Mouse (Mus musculus) kidney, adult 18-20 months (tissue): ENCODE measurements at regions not wholly inside any gene's neighbourhood (a gene's known extent, or its start where the extent isn't known, plus 50 kb on each side); places are given as distances from the start of the nearest gene placed in this dataset.

Source experiments
- DNase-seq: peaks from one replicate; pipeline ENCODE4 v3.0.0; 2021

- no peak for DNase-seq
These were observed 98.8 kb upstream of the Vash1 start for GRCm38 (mm10) chr12:86579716-86580115.

GRCm38 (mm10) chr12:86580132-86580718, 98.3 kb upstream of the Vash1 start:
- DNase-seq = no peak

DNA sequence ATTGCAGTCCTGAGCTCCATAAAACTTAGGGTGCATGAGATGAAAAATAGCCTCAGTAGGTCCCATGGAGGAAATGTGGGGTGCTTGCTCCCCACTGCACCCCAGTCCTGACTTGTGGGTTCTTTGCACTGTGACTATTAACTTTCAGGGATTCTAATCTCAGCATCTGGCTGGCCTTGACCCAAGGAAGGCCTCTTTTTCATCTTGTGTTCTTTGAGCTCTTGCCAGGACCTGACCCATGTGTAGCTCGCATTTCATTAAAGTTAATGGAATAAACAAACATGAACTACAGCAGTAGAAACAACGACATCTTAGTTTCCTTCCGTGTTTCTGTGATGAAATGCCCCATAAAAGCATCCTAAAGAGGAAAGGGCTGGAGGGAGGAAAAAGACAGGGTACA, 96.4 kb upstream of the Vash1 start:
- no peak for DNase-seq

GRCm38 (mm10) chr12:86588010-86588409, 90.5 kb upstream of the Vash1 start:
- no peak for DNase-seq

DNA sequence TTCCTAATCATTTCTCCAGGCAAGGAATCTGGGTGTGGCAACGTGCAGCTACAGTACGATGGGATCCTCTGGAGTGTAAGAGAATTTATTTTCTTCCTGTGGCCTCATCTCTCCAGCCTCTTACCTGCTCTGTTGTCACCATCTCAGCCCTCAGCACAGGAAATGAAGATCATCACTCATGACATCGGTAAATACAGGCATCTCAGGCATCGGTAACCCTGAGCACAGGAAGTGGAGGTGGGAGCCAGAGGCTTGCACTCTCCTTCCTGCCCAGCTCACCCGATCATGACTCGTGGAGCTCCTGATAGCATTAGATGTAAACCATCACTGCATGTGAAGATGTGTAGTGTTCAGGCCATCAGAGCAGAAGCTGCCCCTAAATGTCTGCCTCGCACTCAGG, 86.0 kb upstream of the Vash1 start:
- DNase-seq = no peak

GRCm38 (mm10) chr12:86594647-86595046, 83.9 kb upstream of the Vash1 start:
- no peak for DNase-seq

- peak; percentile 21 for DNase-seq
These were observed 78.5 kb upstream of the Vash1 start for GRCm38 (mm10) chr12:86600041-86600440.

GRCm38 (mm10) chr12:86603521-86603920, 75.0 kb upstream of the Vash1 start:
- DNase-seq = no peak

DNA sequence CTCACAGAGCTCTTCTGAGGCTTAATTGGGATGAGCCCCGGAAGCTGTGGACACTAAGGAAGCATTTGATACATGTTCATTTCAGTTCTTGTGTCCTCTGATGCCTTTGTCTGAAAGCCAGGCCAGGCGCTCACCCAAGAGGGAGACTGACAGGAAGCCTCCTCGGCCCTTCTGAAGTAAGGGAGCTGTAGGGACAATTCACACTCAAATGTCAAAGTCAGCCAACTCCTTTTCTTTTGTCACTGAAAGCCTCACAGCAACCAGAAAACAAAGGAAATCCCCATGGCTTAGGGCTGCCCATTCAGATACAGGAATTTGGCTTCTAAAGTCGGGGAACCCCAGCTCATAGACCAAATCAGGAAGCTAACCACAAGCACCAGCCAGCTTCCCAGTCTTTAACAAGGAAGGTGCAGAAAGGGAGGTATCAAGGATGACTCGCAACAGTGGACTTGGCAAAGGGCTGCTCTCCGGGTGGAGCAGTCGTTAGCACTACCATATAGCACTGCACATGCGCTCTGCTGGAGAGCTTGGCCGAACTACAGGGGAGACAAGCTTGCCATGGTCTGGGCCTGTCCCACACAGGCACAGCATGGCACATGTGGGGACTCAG, 66.0 kb upstream of the Vash1 start:
- no peak for DNase-seq

GRCm38 (mm10) chr12:86614156-86614555, 64.3 kb upstream of the Vash1 start:
- peak; percentile 61 for DNase-seq

- no peak for DNase-seq
These were observed 62.2 kb upstream of the Vash1 start for GRCm38 (mm10) chr12:86616327-86616726.

DNA sequence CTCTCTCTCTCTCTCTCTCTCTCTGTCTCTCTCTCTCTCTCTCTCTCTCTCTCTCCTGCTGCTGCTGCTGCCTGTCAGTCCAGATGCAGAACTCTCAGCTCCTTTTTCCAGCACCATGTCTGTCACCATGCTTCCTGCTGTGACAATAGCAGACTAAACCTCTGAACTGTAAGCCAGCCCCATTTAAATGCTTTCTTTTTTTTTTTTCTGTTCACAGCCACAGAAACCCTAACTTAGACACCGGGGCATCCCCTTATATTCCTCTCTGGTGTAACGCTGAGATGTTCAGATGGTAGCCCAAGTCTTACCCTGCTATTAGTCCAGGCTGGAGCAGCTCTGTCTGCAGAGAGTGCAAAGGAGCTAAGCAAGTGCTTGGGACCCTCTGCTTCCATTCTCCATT, 54.3 kb upstream of the Vash1 start:
- no peak for DNase-seq

DNA sequence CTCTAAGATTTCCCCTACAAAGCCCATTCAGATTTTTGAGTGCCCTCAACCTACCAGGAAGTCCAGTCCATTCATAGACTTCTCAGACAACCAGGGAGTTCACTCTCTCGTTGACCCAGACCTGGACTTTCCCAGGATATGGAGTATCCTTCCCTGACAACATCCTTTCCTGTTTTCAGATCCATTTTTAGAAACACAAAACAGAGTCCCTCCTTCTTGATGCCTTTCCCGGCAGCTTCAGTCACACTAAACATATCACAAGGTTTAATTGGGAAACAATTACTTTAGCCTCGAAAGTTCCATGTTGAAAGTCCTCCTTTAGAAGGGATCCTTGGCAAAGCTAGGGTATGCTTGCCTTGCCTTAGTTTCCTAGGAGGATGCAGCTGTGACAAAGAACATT, 51.8 kb upstream of the Vash1 start:
- DNase-seq = no peak

DNA sequence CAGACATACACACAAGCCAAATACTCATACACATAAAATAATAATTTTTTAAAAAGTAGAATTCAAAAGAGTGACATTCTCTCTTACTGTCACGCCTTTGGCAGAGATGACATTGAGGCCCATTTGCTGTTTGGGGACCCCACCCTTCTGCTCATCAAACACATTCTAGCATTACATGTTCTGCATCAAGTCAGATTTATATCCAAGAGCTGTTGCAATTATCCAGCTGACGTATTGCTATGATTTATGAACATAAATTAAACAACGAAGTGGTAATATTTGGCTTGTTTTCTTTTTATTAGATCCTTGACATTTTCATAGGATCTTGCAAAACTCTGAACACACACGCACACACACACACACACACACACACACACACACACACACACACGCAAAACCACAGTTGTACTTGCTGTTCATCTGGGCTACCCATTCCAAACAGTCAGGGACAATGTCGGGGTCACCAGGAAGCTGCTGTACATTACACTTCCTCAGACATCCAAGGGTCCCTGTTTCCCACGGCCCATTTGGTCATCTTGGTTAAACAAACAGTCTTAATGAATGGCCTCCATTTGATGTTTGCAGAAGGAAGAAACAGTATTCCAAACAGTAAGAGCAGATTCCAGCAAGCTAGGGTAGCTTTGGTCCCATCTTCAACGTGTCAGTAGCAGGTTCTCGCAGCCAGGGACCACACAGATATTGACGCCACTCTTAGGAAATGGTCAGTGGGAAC, 50.3 kb upstream of the Vash1 start:
- DNase-seq = no peak
